Mouse (Mus musculus) layer of hippocampus, adult 8-10 months (tissue): Measurements from ENCODE around the gene Serpine2. TPM values are rescaled to one million over a fixed set of nuclear protein-coding genes. Genes with fewer than 3 reads are reported as not detected.

Experiments
- DNase-seq, 2 experiments: peaks; one replicate each; pipeline ENCODE4 v3.0.0; 2022; ENCODE audit warnings: low spot score in 2 of 2
- total RNA-seq, 4 experiments: library from RNA; stranded (reverse); gene quantifications; 2 replicates each; pipeline ENCODE4 v1.2.4; 2022

The Serpine2 gene
- total RNA-seq, 4 experiments from 2014 or later, result 130 to 196 (median 160) TPM

GRCm38 (mm10) chr1:79759006-79759405 is 102.0 kb downstream of the Serpine2 start:
- no peak for DNase-seq

GRCm38 (mm10) chr1:79757597-79757996 is 103.4 kb downstream of the Serpine2 start:
- DNase-seq, result no peak

- no peak for DNase-seq
Observed at GRCm38 (mm10) chr1:79757161-79757560, 103.8 kb downstream of the Serpine2 start.

- no peak for DNase-seq
Observed at GRCm38 (mm10) chr1:79756417-79756816, 104.6 kb downstream of the Serpine2 start.

GRCm38 (mm10) chr1:79755376-79755775 is 105.6 kb downstream of the Serpine2 start:
- no peak for DNase-seq

GRCm38 (mm10) chr1:79754936-79755335 is 106.0 kb downstream of the Serpine2 start:
- no peak for DNase-seq

GRCm38 (mm10) chr1:79753456-79753855 is 107.5 kb downstream of the Serpine2 start:
- DNase-seq, result no peak

GRCm38 (mm10) chr1:79752714-79753340 is 108.2 kb downstream of the Serpine2 start:
- DNase-seq, result no peak

GRCm38 (mm10) chr1:79752015-79752695 is 108.8 kb downstream of the Serpine2 start:
- DNase-seq, result no peak

GRCm38 (mm10) chr1:79751186-79751585 is 109.8 kb downstream of the Serpine2 start:
- DNase-seq, result no peak

GRCm38 (mm10) chr1:79746056-79746455 is 114.9 kb downstream of the Serpine2 start:
- DNase-seq, result no peak

Other genes with a start within 250 kb of the Serpine2 start
- 1 to 10 TPM; 1.7 to 2.9 (median 1.8) TPM for gene Ap1s3, start 189.2 kb downstream of the Serpine2 start, total RNA-seq
- gene Mrpl44, start 85.2 kb downstream of the Serpine2 start, total RNA-seq, result 10 to 100 TPM; 25.8 to 31.3 (median 28.2) TPM
- gene Wdfy1, start 85.0 kb downstream of the Serpine2 start, total RNA-seq, result 10 to 100 TPM; 36.8 to 47.7 (median 44.6) TPM